ENCODE assay signal across 8 mouse cellular contexts in genomic region chr1:72865900-72866299, GRCm38 (mm10). TPM values are rescaled to one million over a fixed set of nuclear protein-coding genes. Genes with fewer than 3 reads are reported as not detected.
A peak's percentile ranks its signal among the peaks of the same experiment; 100 is the strongest.
DNase-seq lines count a peak whose midpoint lies in the region; ATAC-seq and TF ChIP-seq lines count a peak whose summit lies in the region.

No protein-coding gene starts in this region.

- WGBS in spleen, adult 2 months, result 34% methylated on average over 6 of the region's 6 CpGs
- 3% methylated on average over 6 of the region's 6 CpGs for WGBS in forebrain, embryonic 12.5 days
- WGBS in hindbrain, embryonic 16.5 days, result 13% methylated on average over 6 of the region's 6 CpGs

- peaks cover 3% of the 10 kb centered on the region; the same call in 1 of the 2 replicates for H3K27me3 ChIP-seq in spleen, adult 2 months (ENCODE audit: control insufficient read depth, insufficient read depth, low read length)
- no peaks in the 10 kb centered on the region for H3K27me3 ChIP-seq in forebrain, embryonic 12.5 days
- no peaks in the 10 kb centered on the region for H3K27me3 ChIP-seq in hindbrain, embryonic 16.5 days (replicated peaks; ENCODE audit: control insufficient read depth, insufficient read depth, low read length)

- H3K9ac ChIP-seq in forebrain, embryonic 12.5 days, result no peak overlapping the region
- peak overlapping the region; percentile 18; the same call in 1 of the 2 replicates for H3K9ac ChIP-seq in hindbrain, embryonic 16.5 days (ENCODE audit: low read depth, low read length)

- H3K4me2 ChIP-seq in forebrain, embryonic 12.5 days, result no peak overlapping the region
- H3K4me2 ChIP-seq in hindbrain, embryonic 16.5 days (ENCODE audit: low read length), result peak overlapping the region; percentile 14; the same call in 1 of the 2 replicates

- H3K4me1 ChIP-seq in spleen, adult 2 months (ENCODE audit: control insufficient read depth, insufficient read depth, insufficient read length), result no peaks in the 10 kb centered on the region
- peaks cover 44% of the 10 kb centered on the region for H3K4me1 ChIP-seq in forebrain, embryonic 12.5 days
- H3K4me1 ChIP-seq in hindbrain, embryonic 16.5 days (ENCODE audit: control insufficient read depth, insufficient read depth, low read depth, low read length), result peaks cover 19% of the 10 kb centered on the region

- ATAC-seq in cerebellum, adult (ENCODE audit: insufficient number of reproducible peaks, low FRiP score, low TSS enrichment), result peak; percentile 10; the same call in 1 of the 2 replicates
- 0 out of 2 replicates have a peak, but pooled peaks have one; percentile 21 for ATAC-seq in forebrain, embryonic 12.5 days (ENCODE audit: low FRiP score)
- peak; percentile 51 for ATAC-seq in hindbrain, embryonic 16.5 days

- no peak overlapping the region for H3K27ac ChIP-seq in spleen, adult 2 months (ENCODE audit: insufficient read depth, low read length)
- peak overlapping the region; percentile 63 for H3K27ac ChIP-seq in forebrain, embryonic 12.5 days
- no peak overlapping the region for H3K27ac ChIP-seq in hindbrain, embryonic 16.5 days (ENCODE audit: low read depth, low read length)

- no peaks in the 10 kb centered on the region for H3K9me3 ChIP-seq in forebrain, embryonic 12.5 days
- no peaks in the 10 kb centered on the region for H3K9me3 ChIP-seq in hindbrain, embryonic 16.5 days (ENCODE audit: control insufficient read depth, low read length)

- peak; percentile 59; the same call in 1 of the 2 replicates for TF ChIP-seq CTCF in spleen, adult 2 months (IDR thresholded peaks at IDR 0.05; ENCODE audit: extremely low read depth, insufficient read depth, insufficient read length, insufficient replicate concordance)

- H3K4me3 ChIP-seq in spleen, adult 2 months (ENCODE audit: extremely low read depth, insufficient read depth, insufficient read length), result no peak overlapping the region
- H3K4me3 ChIP-seq in forebrain, embryonic 12.5 days (replicated peaks), result no peak overlapping the region
- no peak overlapping the region for H3K4me3 ChIP-seq in hindbrain, embryonic 16.5 days (ENCODE audit: low read length)

- peak in 1 of 2 experiments; percentile 30 for DNase-seq in spleen, adult 2 months (ENCODE audit: low read depth in 1 of 2, low spot score in 2 of 2)
- DNase-seq in spleen, adult 12 weeks (ENCODE audit: low spot score), result no peak
- peak; percentile 81 for DNase-seq in lung, postnatal 14 days
- peak; percentile 86 for DNase-seq in retina, postnatal 1 day
- no peak for DNase-seq in T-cell, adult 2 months (ENCODE audit: low spot score)

- H3K36me3 ChIP-seq in spleen, adult 2 months (ENCODE audit: control insufficient read depth, insufficient read depth, low read length), result no peaks in the 10 kb centered on the region
- H3K36me3 ChIP-seq in forebrain, embryonic 12.5 days (replicated peaks), result peaks cover 23% of the 10 kb centered on the region
- no peaks in the 10 kb centered on the region for H3K36me3 ChIP-seq in hindbrain, embryonic 16.5 days (ENCODE audit: control insufficient read depth, insufficient read depth, low read length)

- TF ChIP-seq POLR2A in spleen, adult 2 months (IDR thresholded peaks at IDR 0.05; ENCODE audit: low read depth, low read length), result no peak

RNA-seq across cellular contexts. Expression of gene Igfbp5, which starts 8.8 kb away (rescaled TPM):
- 8.8 and 10.7 TPM in 2 replicates for polyA plus RNA-seq in spleen, adult 2 months (2012; rRNA removed)
- 55.5 and 60.0 TPM in 2 replicates for polyA plus RNA-seq in forebrain, embryonic 12.5 days (2016; fragmentation: Nextera tagmentation; extraction: Ambion mirVana)
- 51.9 and 65.1 TPM in 2 replicates for polyA plus RNA-seq in hindbrain, embryonic 16.5 days (2015; fragmentation: Nextera tagmentation; extraction: Ambion mirVana)

RNA-seq across cellular contexts. Expression of gene Igfbp2, which starts 41.6 kb away (rescaled TPM):
- polyA plus RNA-seq in spleen, adult 2 months (2012; rRNA removed), result 7.5 and 22.8 TPM in 2 replicates
- polyA plus RNA-seq in forebrain, embryonic 12.5 days (2016; fragmentation: Nextera tagmentation; extraction: Ambion mirVana), result 427 and 524 TPM in 2 replicates
- 465 and 469 TPM in 2 replicates for polyA plus RNA-seq in hindbrain, embryonic 16.5 days (2015; fragmentation: Nextera tagmentation; extraction: Ambion mirVana)

Comparison
In these comparisons a context has a peak if more than half of its experiments do, and no peak if none do; other contexts are left out.
1. DNase-seq: peak in lung, postnatal 14 days (single experiment) and retina, postnatal 1 day (single experiment); none in spleen, adult 12 weeks (single experiment) and T-cell, adult 2 months (single experiment).
2. RNA of gene Igfbp2, which starts 41.6 kb away (polyA plus RNA-seq): 427 to 524 TPM in forebrain, embryonic 12.5 days and 465 to 469 TPM in hindbrain, embryonic 16.5 days; 7.5 to 22.8 TPM in spleen, adult 2 months; every median in the first group is over 10 times any median in the second.
3. Peak in every context shown above with its lines, with median percentiles within 50 percentile points of each other: ATAC-seq.